Mouse (Mus musculus) macrophage (primary cell): ENCODE results near the gene Ethe1. TPM values are rescaled to one million over a fixed set of nuclear protein-coding genes. Genes with fewer than 3 reads are reported as not detected.
"Not testable (repeated sequence)": the region's sequence is repeated elsewhere in the genome, so short reads cannot be mapped to it uniquely, and the experiment has no call there.

Experiments
- H3K27ac ChIP-seq: fragments of 350-480 bp; formaldehyde crosslinking; 2 replicates; pipeline ENCODE4 v1.9.0; 2021
- H3K36me3 ChIP-seq: fragments of 350-480 bp; formaldehyde crosslinking; 2 replicates; pipeline ENCODE4 v1.9.0; 2021; ENCODE audit errors: inconsistent target
- H3K4me3 ChIP-seq: fragments of 350-480 bp; formaldehyde crosslinking; 2 replicates; pipeline ENCODE4 v1.9.0; 2021; ENCODE audit errors: inconsistent target
- H3K79me2 ChIP-seq: fragments of 350-480 bp; formaldehyde crosslinking; 2 replicates; pipeline ENCODE4 v1.9.0; 2021; ENCODE audit errors: inconsistent target
- WGBS: methylation state at CpG from one replicate; pipeline ENCODE4 v1.1.7; 2026; ENCODE audit warnings: inconsistent platforms; ENCODE audit not compliant: missing documents; 5-methylcytosine and 5-hydroxymethylcytosine counted together
- polyA plus RNA-seq: library from polyadenylated mRNA; stranded (reverse); fragments of 250-400 nt; gene quantifications from 3 replicates; pipeline ENCODE4 v1.2.4, GENCODE M21; 2018; ENCODE audit warnings: inconsistent platforms

Gene Ethe1
- polyA plus RNA-seq, 1 experiment from 2014 or later = 29.7 TPM

- Histone ChIP-seq H3K36me3 (no peaks in the 10 kb centered on the region), H3K4me3 (peak overlapping the region; percentile 77), H3K79me2 (no peaks in the 10 kb centered on the region), H3K27ac (no peak overlapping the region)
- 12% methylated on average over 7 of the region's 7 CpGs for WGBS
Measured at GRCm38 (mm10) chr7:24611709-24612108, 24.4 kb downstream of the Ethe1 start.

DNA sequence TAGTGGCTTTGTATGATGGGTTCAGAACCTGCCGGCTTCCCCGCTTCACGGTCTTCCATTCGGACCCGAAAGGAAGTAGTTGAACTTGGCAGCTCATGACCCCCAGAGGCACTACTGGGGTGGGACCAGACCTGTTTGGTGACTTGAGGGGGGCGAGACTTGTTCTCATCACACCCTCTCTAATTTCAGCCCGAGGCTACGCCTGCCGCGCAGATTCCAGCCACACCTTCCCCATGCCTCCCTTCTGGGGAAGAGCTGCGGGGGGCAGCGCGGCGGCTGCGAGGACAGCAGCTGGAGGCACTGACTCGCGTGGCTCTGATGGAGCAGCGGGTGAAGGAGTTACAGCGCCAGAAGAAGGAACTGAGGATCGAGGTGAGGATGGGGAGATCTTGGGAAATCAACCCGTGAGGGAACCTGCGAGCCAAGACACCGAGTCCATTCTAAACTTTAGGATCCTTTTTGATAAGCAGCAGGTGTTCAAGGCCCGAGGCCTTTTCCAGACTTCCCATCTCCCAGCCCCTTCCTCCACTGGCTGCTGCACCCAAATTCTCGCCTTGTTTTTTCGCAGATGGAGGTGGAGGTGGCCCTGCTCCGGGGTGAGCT is 25.1 kb downstream of the Ethe1 start:
- no peak overlapping the region for H3K4me3 ChIP-seq
- WGBS = 51% methylated on average over 26 of the region's 27 CpGs
- H3K36me3 ChIP-seq = no peaks in the 10 kb centered on the region
- no peaks in the 10 kb centered on the region for H3K79me2 ChIP-seq
- no peak overlapping the region for H3K27ac ChIP-seq

DNA sequence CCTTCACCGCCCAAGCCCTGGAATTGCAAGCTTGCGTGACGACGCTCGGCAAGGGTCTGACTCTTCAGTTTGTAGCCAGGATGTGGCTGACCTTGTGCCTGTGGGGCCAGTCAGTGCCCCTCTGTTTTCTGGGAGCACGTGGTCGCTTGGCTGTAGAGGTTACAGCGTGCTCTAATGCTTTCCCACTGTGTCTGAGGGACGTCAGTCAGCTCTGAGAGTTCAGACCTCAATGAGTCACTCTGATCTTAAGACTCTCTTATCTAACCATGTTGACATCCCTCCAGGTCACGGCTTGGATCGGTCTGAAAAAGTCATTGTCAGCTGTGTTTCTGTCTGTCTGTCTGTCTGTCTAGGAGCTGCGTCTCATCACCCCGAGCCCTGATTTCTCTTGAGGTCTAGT is 27.5 kb downstream of the Ethe1 start:
- H3K27ac ChIP-seq = no peak overlapping the region
- no peaks in the 10 kb centered on the region for H3K79me2 ChIP-seq
- H3K36me3 ChIP-seq = peaks cover 8% of the 10 kb centered on the region; the same call in 1 of the 2 replicates
- H3K4me3 ChIP-seq = no peak overlapping the region
- WGBS = 84% methylated on average over 11 of the region's 13 CpGs

DNA sequence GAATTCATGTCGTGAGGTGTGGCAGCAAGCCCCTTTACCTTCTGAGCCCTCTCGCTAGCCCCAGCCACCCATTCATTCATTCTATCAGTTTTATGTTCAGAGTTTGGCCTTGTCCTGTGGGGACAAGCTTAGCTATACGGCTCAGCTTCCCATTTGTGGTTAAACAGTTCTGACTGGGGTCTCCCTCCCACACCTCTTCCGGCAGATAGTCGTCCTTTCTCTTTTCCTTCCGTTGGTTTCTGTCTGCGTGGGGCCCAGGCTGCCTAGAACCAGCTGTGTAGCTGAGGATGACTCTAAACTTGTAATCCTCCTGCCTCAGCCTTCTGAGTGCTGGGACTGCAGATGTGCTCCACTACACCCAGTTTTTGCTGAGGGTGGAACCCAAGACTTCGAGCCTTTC is 30.4 kb downstream of the Ethe1 start:
- Histone ChIP-seq H3K79me2 (no peaks in the 10 kb centered on the region), H3K27ac (no peak overlapping the region), H3K36me3 (peaks cover 22% of the 10 kb centered on the region), H3K4me3 (no peak overlapping the region)
- 36% methylated on average over 8 of the region's 8 CpGs for WGBS

DNA sequence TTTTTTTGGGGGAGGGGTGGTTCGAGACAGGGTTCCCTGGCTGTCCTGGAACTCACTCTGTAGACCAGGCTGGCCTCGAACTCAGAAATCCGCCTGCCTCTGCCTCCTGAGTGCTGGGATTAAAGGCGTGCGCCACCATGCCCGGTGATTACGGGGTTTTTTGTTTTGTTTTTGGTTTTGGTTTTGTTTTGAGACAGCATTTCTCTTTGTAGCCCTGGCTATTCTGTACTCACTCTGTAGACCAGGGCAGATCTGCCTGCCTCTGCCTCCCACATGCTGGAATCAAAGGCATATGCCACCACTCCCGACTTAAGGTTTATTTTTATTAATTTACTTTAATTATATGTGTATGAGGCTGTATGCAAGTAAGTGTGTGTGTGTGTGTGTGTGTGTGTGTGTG is 31.0 kb downstream of the Ethe1 start:
- peaks cover 27% of the 10 kb centered on the region for H3K36me3 ChIP-seq
- not testable (repeated sequence) for H3K4me3 ChIP-seq, H3K79me2 ChIP-seq, H3K27ac ChIP-seq
- WGBS = 85% methylated on average over 7 of the region's 8 CpGs

DNA sequence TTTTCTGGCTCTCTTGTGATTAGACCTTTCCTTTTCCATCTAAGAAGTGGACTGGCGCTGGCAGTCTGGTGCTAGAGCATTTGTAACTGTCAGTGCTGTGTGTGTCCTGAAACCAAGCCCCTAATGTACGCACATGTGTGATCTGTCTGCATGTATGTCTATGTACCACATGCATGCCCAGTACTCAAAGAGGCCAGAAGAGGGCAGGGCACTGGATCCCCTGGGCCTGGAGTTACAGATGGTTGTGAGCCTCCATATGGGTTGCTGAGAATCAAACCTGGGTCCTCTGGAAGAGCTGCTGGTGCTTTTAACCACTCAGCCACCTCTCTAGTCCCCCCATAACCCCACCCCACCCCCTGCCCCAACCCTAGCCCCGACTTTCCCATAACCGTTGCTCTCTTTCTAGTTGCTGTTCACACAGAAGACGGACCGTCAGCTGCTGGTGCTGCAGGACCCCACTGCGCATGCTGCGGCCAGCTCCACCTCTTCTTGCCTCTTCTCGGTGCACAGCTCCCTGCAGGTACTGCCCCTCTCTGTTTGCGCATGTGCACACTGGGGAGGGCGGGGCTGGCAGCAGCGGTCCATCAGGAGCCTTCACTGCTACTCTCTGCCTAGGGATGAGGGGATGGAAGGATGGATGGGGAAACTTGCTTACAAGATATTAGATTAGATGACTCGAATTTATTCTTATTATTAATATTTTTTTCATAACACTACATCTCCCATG is 32.5 kb downstream of the Ethe1 start:
- no peaks in the 10 kb centered on the region for H3K79me2 ChIP-seq
- 93% methylated on average over 12 of the region's 13 CpGs for WGBS
- no peak overlapping the region for H3K27ac ChIP-seq
- H3K36me3 ChIP-seq = peaks cover 40% of the 10 kb centered on the region
- no peak overlapping the region for H3K4me3 ChIP-seq

GRCm38 (mm10) chr7:24621193-24621592 is 33.9 kb downstream of the Ethe1 start:
- Histone ChIP-seq H3K79me2 (no peaks in the 10 kb centered on the region), H3K4me3 (no peak overlapping the region), H3K27ac (no peak overlapping the region), H3K36me3 (peaks cover 40% of the 10 kb centered on the region)
- WGBS = 89% methylated on average over 3 of the region's 3 CpGs

DNA sequence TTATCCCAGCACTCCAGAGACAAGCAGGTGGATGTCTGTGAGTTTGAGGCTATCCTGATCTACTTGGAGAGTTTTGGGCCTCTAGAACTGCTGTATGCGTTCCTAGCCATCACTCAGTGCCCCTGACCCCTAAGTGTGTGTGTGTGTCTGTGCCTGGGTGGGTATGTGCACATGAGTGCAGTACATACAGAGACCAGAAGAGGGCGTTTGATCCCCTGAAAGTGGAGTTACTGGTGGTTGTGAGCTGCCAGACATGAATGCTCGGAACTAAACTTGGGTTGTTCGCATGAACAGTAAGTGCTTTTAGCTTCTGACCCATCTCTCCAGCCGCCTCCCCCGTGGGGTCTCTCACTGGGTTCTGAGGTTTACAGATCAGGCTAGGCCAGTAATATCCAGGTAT is 35.6 kb downstream of the Ethe1 start:
- no peak overlapping the region for H3K27ac ChIP-seq
- no peaks in the 10 kb centered on the region for H3K79me2 ChIP-seq
- no peak overlapping the region for H3K4me3 ChIP-seq
- WGBS = 89% methylated on average over 6 of the region's 6 CpGs
- H3K36me3 ChIP-seq = peaks cover 40% of the 10 kb centered on the region

DNA sequence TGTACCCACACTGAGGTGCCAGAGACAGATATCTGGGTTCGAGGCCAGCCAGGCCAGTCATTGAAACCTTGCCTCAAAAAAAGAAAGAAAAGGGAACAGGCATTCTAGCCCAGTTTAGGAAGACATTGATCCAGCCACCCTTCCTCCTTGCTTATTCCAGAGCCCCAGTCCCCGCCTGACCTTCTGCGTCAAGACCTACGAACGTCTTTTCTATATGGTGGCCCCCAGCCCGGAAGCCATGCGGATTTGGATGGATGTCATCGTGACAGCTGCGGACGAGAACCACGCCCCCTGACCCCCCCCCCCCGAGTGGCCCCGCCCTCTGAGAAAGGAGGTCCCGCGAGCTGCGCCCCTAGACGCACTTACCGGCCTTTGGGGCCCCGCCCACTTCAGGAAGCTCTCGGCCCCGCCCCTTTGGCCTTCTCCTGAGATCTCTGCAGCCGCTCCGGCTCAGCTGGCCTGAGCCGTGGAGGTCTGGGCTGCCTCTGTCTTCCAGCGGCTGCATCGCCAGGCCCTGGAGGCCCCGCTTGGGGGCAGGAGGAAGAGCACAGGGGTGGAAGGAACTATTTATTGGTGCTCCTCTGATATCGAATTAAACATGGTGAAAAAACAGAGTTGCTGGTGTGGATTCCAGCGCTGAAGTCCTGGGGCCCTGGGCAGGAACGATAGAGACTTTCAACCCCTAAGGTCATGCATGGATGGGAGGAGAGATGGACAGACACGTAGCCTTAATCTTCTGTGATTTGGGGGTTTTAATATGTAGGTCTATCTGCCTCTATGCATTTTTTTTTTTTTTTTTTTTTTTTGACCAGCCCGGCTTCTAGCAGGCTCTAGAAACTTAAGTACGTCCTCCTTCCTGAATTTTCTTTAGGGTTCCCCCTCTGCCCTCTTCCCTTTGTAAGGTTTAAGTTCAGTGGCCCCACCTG is 41.6 kb downstream of the Ethe1 start:
- peak overlapping the region; percentile 14; the same call in 1 of the 2 replicates for H3K4me3 ChIP-seq

GRCm38 (mm10) chr7:24629672-24630071 is 42.3 kb downstream of the Ethe1 start:
- Histone ChIP-seq H3K4me3 (no peak overlapping the region), H3K27ac (no peak overlapping the region), H3K36me3 (peaks cover under 1% of the 10 kb centered on the region; the same call in 1 of the 2 replicates), H3K79me2 (no peaks in the 10 kb centered on the region)
- WGBS = 70% methylated on average over 4 of the region's 4 CpGs

More for the DNA sequence above, 41.6 kb downstream of the Ethe1 start:
- no peaks in the 10 kb centered on the region for H3K79me2 ChIP-seq
- H3K27ac ChIP-seq = no peak overlapping the region
- peaks cover 8% of the 10 kb centered on the region for H3K36me3 ChIP-seq
- 8% methylated on average over 24 of the region's 33 CpGs for WGBS

DNA sequence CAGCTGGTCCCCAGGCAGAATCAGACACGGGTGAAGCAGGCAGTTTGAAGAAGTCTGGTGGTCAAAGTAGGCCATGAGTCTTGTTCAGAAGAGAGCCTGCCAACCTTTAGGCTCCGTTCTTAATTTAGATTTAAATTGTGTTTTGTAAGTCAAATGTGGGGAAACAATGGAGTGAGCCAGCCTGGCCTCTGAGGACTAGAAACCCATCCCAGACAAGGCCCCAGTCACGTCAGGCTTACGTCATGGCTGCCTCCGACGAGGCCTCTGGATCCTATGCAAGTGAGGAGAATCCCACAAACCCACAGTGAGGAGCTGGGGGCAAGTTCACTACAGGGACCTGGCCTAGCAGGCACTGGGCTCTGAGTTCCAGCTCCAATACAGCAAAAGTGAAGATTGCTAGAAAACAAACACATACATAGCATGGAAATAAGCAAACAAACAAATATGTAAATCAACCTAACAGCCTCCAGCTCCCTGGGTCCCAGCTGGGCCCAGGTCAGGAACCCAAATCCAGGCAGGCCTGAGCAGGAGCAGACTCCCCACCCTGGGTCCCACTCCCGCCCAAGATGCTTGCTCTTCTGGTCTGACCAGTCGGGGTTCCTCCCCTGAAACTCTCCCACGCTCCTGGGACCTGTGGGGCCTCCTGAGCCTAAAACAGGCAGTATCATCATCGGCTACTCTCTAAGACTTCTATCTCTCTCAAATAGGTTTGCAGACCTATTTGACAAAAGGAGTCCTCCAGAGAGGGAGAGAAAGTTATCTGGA is 43.0 kb downstream of the Ethe1 start:
- Histone ChIP-seq H3K36me3 (no peaks in the 10 kb centered on the region), H3K4me3 (no peak overlapping the region), H3K27ac (no peak overlapping the region), H3K79me2 (no peaks in the 10 kb centered on the region)
- WGBS = 92% methylated on average over 10 of the region's 10 CpGs

GRCm38 (mm10) chr7:24636264-24636663 is 48.9 kb downstream of the Ethe1 start, which contains the start of gene Lypd3:
TSS of gene Lypd3 (plus strand) at chr7:24636550.
- 76% methylated on average over 14 of the region's 15 CpGs for WGBS
- Histone ChIP-seq H3K36me3 (no peaks in the 10 kb centered on the region), H3K79me2 (no peaks in the 10 kb centered on the region), H3K4me3 (no peak within 1 kb of the TSS), H3K27ac (no peak within 1 kb of the TSS)

DNA sequence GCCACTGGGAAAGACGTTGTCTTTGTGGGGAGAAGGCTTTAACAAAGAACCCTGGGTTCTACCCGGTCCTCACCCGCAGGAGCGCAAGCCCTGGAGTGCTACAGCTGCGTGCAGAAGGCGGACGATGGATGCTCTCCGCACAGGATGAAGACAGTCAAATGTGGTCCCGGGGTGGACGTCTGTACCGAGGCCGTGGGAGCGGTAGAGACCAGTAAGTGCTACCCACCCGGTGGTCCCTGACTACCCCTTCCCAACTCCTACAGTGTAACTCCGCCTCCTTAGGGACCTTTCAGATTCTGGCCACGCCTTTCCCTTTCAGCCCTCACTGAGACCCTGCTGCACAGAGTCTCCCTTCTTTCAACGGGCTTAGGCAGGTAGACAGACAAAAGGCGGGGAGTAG is 49.7 kb downstream of the Ethe1 start:
- Histone ChIP-seq H3K79me2 (no peaks in the 10 kb centered on the region), H3K27ac (no peak overlapping the region), H3K4me3 (no peak overlapping the region), H3K36me3 (no peaks in the 10 kb centered on the region)
- WGBS = 22% methylated on average over 18 of the region's 18 CpGs
